Mouse (Mus musculus) thymus, postnatal 14 days (tissue): ENCODE data around the gene Akap6.

Experiments used
- DNase-seq: peaks from one replicate; pipeline ENCODE4 v3.0.0; 2021

Gene Akap6

GRCm38 (mm10) chr12:52785217-52785616 lies 86.0 kb downstream of the Akap6 start:
- DNase-seq, result no peak

GRCm38 (mm10) chr12:52790350-52790768 lies 91.2 kb downstream of the Akap6 start:
- DNase-seq, result no peak

GRCm38 (mm10) chr12:52794131-52794530 lies 94.9 kb downstream of the Akap6 start:
- no peak for DNase-seq

- no peak for DNase-seq
These were observed 96.6 kb downstream of the Akap6 start for GRCm38 (mm10) chr12:52795551-52796470.

GRCm38 (mm10) chr12:52796471-52796795 lies 97.2 kb downstream of the Akap6 start:
- peak; percentile 56 for DNase-seq

- DNase-seq, result no peak
These were observed 100.5 kb downstream of the Akap6 start for GRCm38 (mm10) chr12:52799717-52800116.

GRCm38 (mm10) chr12:52806273-52806672 lies 107.1 kb downstream of the Akap6 start:
- no peak for DNase-seq

GRCm38 (mm10) chr12:52818588-52818987 lies 119.4 kb downstream of the Akap6 start:
- no peak for DNase-seq

GRCm38 (mm10) chr12:52824774-52825173 lies 125.6 kb downstream of the Akap6 start:
- peak; percentile 44 for DNase-seq

- DNase-seq, result peak; percentile 34
These were observed 130.0 kb downstream of the Akap6 start for GRCm38 (mm10) chr12:52828944-52829736.

- no peak for DNase-seq
These were observed 132.6 kb downstream of the Akap6 start for GRCm38 (mm10) chr12:52831782-52832181.

GRCm38 (mm10) chr12:52832230-52832629 lies 133.0 kb downstream of the Akap6 start:
- peak; percentile 73 for DNase-seq

- DNase-seq, result no peak
These were observed 134.0 kb downstream of the Akap6 start for GRCm38 (mm10) chr12:52833141-52833540.

GRCm38 (mm10) chr12:52834074-52834473 lies 134.9 kb downstream of the Akap6 start:
- DNase-seq, result no peak

- no peak for DNase-seq
These were observed 135.6 kb downstream of the Akap6 start for GRCm38 (mm10) chr12:52834781-52835279.

GRCm38 (mm10) chr12:52835291-52835742 lies 136.1 kb downstream of the Akap6 start:
- DNase-seq, result no peak

- no peak for DNase-seq
These were observed 136.8 kb downstream of the Akap6 start for GRCm38 (mm10) chr12:52835914-52836546.

GRCm38 (mm10) chr12:52845982-52846381 lies 146.8 kb downstream of the Akap6 start:
- no peak for DNase-seq

GRCm38 (mm10) chr12:52847020-52847419 lies 147.8 kb downstream of the Akap6 start:
- DNase-seq, result no peak

GRCm38 (mm10) chr12:52847830-52848518 lies 148.8 kb downstream of the Akap6 start:
- no peak for DNase-seq

GRCm38 (mm10) chr12:52848519-52848855 lies 149.3 kb downstream of the Akap6 start:
- no peak for DNase-seq

GRCm38 (mm10) chr12:52849297-52849696 lies 150.1 kb downstream of the Akap6 start:
- DNase-seq, result no peak
